Mouse (Mus musculus) hindbrain, embryonic 13.5 days (tissue): ENCODE data around the gene Cc2d1a. TPM values are rescaled to one million over a fixed set of nuclear protein-coding genes. Genes with fewer than 3 reads are reported as not detected.

ENCODE experiments used
- ATAC-seq: fragments of 200-750 bp; cut with Nextera tagmentation; 2 replicates; pipeline ENCODE4 v1.8.0; 2017; ENCODE audit warnings: moderate TSS enrichment; ENCODE audit not compliant: low FRiP score
- H3K27ac ChIP-seq: fragments of 300-500 bp; sonication (generic); 2 replicates; pipeline ENCODE4 v1.5.1; 2015; ENCODE audit warnings: inconsistent platforms, mild to moderate bottlenecking, moderate library complexity
- H3K27me3 ChIP-seq: fragments of 300-500 bp; sonication (generic); 2 replicates; pipeline ENCODE4 v1.6.1; 2015; ENCODE audit warnings: mild to moderate bottlenecking, inconsistent platforms
- H3K36me3 ChIP-seq: fragments of 300-500 bp; sonication (generic); 2 replicates; pipeline ENCODE4 v1.6.1; 2015; ENCODE audit warnings: mild to moderate bottlenecking, inconsistent platforms
- H3K4me1 ChIP-seq: fragments of 300-500 bp; sonication (generic); replicated peaks from 2 replicates; pipeline ENCODE4 v1.6.1; 2015; ENCODE audit warnings: inconsistent platforms
- H3K4me2 ChIP-seq: fragments of 300-500 bp; sonication (generic); 2 replicates; pipeline ENCODE4 v1.6.1; 2015; ENCODE audit warnings: inconsistent platforms, mild to moderate bottlenecking, moderate library complexity
- H3K4me3 ChIP-seq: fragments of 300-500 bp; sonication (generic); 2 replicates; pipeline ENCODE4 v1.5.1; 2015; ENCODE audit warnings: mild to moderate bottlenecking, inconsistent platforms
- H3K9ac ChIP-seq: fragments of 300-500 bp; sonication (generic); 2 replicates; pipeline ENCODE4 v1.6.1; 2015; ENCODE audit warnings: mild to moderate bottlenecking, inconsistent platforms
- H3K9me3 ChIP-seq: fragments of 300-500 bp; sonication (generic); 2 replicates; pipeline ENCODE4 v1.6.1; 2016; ENCODE audit warnings: inconsistent platforms
- WGBS: fragments of 180-500 bp; shearing (Covaris S2); methylation state at CpG from one replicate; pipeline ENCODE4 v1.1.7; 2015; 5-methylcytosine and 5-hydroxymethylcytosine counted together
- polyA plus RNA-seq: library from polyadenylated mRNA; unstranded; fragments of >200 nt; fragmentation: Nextera tagmentation; extraction: Ambion mirVana; gene quantifications from 2 replicates; pipeline ENCODE4 v1.2.1, GENCODE M21; 2015

Gene Cc2d1a
- polyA plus RNA-seq, 1 experiment from 2014 or later, result 24.4 TPM

- peaks cover 12% of the 10 kb centered on the region for H3K36me3 ChIP-seq
- H3K27ac ChIP-seq, result no peak overlapping the region
- ATAC-seq, result no peak
- H3K4me1 ChIP-seq, result peaks cover 6% of the 10 kb centered on the region
- 64% methylated on average over 17 of the region's 17 CpGs for WGBS
- no peak overlapping the region for H3K4me3 ChIP-seq
- H3K9ac ChIP-seq, result no peak overlapping the region
- no peak overlapping the region for H3K4me2 ChIP-seq
- H3K27me3 ChIP-seq, result peaks cover 4% of the 10 kb centered on the region; the same call in 1 of the 2 replicates
- no peaks in the 10 kb centered on the region for H3K9me3 ChIP-seq
Observed at GRCm38 (mm10) chr8:84127202-84127901, 20.4 kb downstream of the Cc2d1a start.

DNA sequence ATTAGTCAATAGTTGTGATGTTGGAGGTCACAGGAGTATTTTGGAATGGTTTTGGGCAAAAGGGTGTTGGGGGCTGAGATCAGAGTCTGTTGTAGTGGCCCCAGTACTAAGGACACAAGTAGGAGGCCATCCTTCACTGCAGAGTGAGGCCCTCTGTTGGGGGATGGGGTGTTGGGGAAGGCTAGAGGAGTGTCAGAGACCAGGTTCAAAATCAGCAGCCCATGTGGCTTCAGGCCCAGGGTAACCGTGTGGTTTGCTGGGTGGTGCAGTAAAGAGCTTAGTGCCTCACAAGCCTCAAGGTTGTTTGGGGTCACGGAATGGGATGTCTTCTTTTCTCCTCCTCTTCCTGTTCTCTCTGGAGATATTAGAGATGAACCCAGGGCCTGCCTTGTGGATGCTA lies 21.0 kb downstream of the Cc2d1a start:
- no peaks in the 10 kb centered on the region for H3K9me3 ChIP-seq
- H3K4me1 ChIP-seq, result peaks cover 6% of the 10 kb centered on the region
- H3K4me3 ChIP-seq, result no peak overlapping the region
- H3K36me3 ChIP-seq, result peaks cover 6% of the 10 kb centered on the region
- no peak for ATAC-seq
- H3K9ac ChIP-seq, result no peak overlapping the region
- peaks cover 4% of the 10 kb centered on the region; the same call in 1 of the 2 replicates for H3K27me3 ChIP-seq
- WGBS, result 79% methylated on average over 2 of the region's 2 CpGs
- no peak overlapping the region for H3K4me2 ChIP-seq
- H3K27ac ChIP-seq, result no peak overlapping the region

- ATAC-seq, result no peak
- peaks cover 6% of the 10 kb centered on the region for H3K4me1 ChIP-seq
- H3K36me3 ChIP-seq, result no peaks in the 10 kb centered on the region
- no peak within 1 kb of the TSS for H3K27ac ChIP-seq
- no peak within 1 kb of the TSS for H3K4me2 ChIP-seq
- no peaks in the 10 kb centered on the region for H3K9me3 ChIP-seq
- 58% methylated on average over 9 of the region's 9 CpGs for whole genome bisulfite sequencing
- H3K4me3 ChIP-seq, result no peak within 1 kb of the TSS
- H3K9ac ChIP-seq, result no peak within 1 kb of the TSS; the same call in 1 of the 2 replicates
- no peaks in the 10 kb centered on the region; the same call in 1 of the 2 replicates for H3K27me3 ChIP-seq
Observed at GRCm38 (mm10) chr8:84125656-84126055, 22.1 kb downstream of the Cc2d1a start, which contains the start of gene Podnl1. Gene Podnl1, plus strand, starts transcription at chr8:84125989.

DNA sequence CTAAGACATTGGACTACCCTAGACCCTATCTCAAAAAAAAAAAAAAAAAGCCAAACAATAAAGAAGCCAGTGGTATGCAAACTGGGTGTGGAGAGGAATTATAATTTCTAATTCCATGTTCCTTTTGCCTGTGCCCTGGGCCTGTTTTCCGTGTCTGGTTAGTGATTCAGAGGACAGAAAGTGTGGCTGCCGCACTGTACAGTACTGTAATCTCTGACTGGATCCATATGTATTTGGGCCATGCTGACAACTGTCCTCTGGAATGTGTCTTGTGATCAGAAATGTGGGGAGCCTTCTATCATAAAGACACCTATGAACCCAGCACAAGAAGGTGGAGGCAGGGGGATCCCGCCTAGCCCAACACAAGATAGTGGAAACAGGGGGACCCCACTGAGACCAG lies 25.6 kb downstream of the Cc2d1a start:
- no peaks in the 10 kb centered on the region for H3K9me3 ChIP-seq
- 87% methylated on average over 3 of the region's 3 CpGs for WGBS
- no peak for ATAC-seq
- no peak overlapping the region for H3K4me3 ChIP-seq
- no peaks in the 10 kb centered on the region for H3K27me3 ChIP-seq
- no peaks in the 10 kb centered on the region for H3K36me3 ChIP-seq
- no peak overlapping the region for H3K4me2 ChIP-seq
- H3K4me1 ChIP-seq, result peaks cover 6% of the 10 kb centered on the region; the same call in 1 of the 2 replicates
- no peak overlapping the region for H3K27ac ChIP-seq
- H3K9ac ChIP-seq, result no peak overlapping the region

GRCm38 (mm10) chr8:84115646-84116045 lies 32.1 kb downstream of the Cc2d1a start:
- Histone ChIP-seq H3K27ac (no peak overlapping the region), H3K27me3 (no peaks in the 10 kb centered on the region), H3K4me3 (no peak overlapping the region), H3K36me3 (no peaks in the 10 kb centered on the region), H3K4me2 (no peak overlapping the region), H3K9ac (no peak overlapping the region), H3K9me3 (no peaks in the 10 kb centered on the region), H3K4me1 (no peaks in the 10 kb centered on the region)
- ATAC-seq, result no peak
- WGBS, result 78% methylated on average over 6 of the region's 6 CpGs

GRCm38 (mm10) chr8:84106216-84107040 lies 41.3 kb downstream of the Cc2d1a start:
- H3K27ac ChIP-seq, result no peak overlapping the region

DNA sequence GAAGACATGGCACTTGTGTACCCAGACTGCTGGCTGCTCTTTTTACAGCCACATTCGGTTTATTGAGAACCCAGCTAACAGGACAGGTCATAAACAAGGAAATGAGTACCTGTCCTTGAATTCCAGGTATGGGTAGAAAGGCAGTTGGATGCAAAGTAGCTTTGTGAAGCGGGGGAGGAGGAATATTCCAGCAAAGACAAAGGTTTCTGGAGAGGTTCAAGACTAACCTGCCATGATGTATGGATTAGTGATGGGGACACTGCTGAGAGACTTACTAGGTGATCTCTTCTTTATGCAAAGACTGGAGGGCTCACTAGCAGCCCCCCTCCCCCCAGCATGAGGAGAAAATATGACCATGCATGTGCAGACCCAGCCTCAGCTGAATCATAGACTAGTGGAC lies 42.1 kb downstream of the Cc2d1a start:
- no peaks in the 10 kb centered on the region for H3K9me3 ChIP-seq
- H3K9ac ChIP-seq, result no peak overlapping the region
- no peak overlapping the region for H3K4me3 ChIP-seq
- H3K36me3 ChIP-seq, result peaks cover 19% of the 10 kb centered on the region
- peak overlapping the region; percentile 89 for H3K27ac ChIP-seq
- 85% methylated on average over 2 of the region's 2 CpGs for WGBS
- no peaks in the 10 kb centered on the region for H3K27me3 ChIP-seq
- H3K4me1 ChIP-seq, result peaks cover 38% of the 10 kb centered on the region
- ATAC-seq, result no peak
- peak overlapping the region; percentile 54 for H3K4me2 ChIP-seq

More at GRCm38 (mm10) chr8:84106216-84107040, 41.3 kb downstream of the Cc2d1a start:
- no peak for ATAC-seq
- H3K4me3 ChIP-seq, result no peak overlapping the region
- H3K4me2 ChIP-seq, result no peak overlapping the region
- WGBS, result 97% methylated on average over 6 of the region's 6 CpGs
- no peaks in the 10 kb centered on the region for H3K9me3 ChIP-seq
- H3K9ac ChIP-seq, result no peak overlapping the region
- peaks cover 33% of the 10 kb centered on the region for H3K4me1 ChIP-seq
- no peaks in the 10 kb centered on the region for H3K27me3 ChIP-seq
- H3K36me3 ChIP-seq, result peaks cover 14% of the 10 kb centered on the region

- Histone ChIP-seq H3K4me3 (peak within 1 kb of the TSS; percentile 62), H3K4me1 (peaks cover 41% of the 10 kb centered on the region), H3K36me3 (peaks cover 22% of the 10 kb centered on the region), H3K27me3 (no peaks in the 10 kb centered on the region), H3K9ac (peak within 1 kb of the TSS; percentile 79), H3K4me2 (peak within 1 kb of the TSS; percentile 66), H3K9me3 (no peaks in the 10 kb centered on the region), H3K27ac (peak within 1 kb of the TSS; percentile 96)
- WGBS, result 7% methylated on average over 42 of the region's 42 CpGs
- peak; percentile 96 for ATAC-seq
Observed at GRCm38 (mm10) chr8:84104697-84105609, 42.8 kb downstream of the Cc2d1a start, which contains the start of gene Dcaf15. Gene Dcaf15, minus strand, starts transcription at chr8:84104768.

DNA sequence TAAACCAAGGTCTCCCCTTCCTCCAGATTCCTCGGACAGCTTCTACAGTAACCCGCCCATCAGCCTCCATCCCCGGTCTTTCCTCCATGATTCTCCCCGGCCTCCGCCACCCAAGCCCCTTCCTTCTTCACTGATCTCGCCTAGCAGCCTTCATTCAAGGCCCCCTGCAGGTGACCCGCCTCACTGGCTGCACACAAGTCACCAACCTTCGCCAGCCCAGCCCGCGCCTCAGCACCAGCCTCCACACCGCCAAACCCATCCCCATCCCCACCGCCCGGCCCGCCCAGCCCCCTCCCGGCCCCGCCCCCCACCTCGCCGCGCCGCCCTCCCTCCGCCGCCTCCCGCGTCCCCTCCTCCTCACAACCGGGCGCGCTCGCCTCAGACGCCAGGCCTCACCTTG lies 43.5 kb downstream of the Cc2d1a start:
- Histone ChIP-seq H3K4me2 (peak overlapping the region; percentile 66), H3K4me3 (peak overlapping the region; percentile 62), H3K36me3 (peaks cover 27% of the 10 kb centered on the region), H3K27me3 (no peaks in the 10 kb centered on the region), H3K9ac (peak overlapping the region; percentile 79), H3K4me1 (peaks cover 42% of the 10 kb centered on the region), H3K27ac (peak overlapping the region; percentile 96), H3K9me3 (no peaks in the 10 kb centered on the region)
- WGBS, result under 1% methylated on average over 27 of the region's 29 CpGs
- ATAC-seq, result peak; percentile 82

- H3K27ac ChIP-seq, result peak overlapping the region; percentile 96
- 49% methylated on average over 3 of the region's 3 CpGs for WGBS
- H3K4me3 ChIP-seq, result peak overlapping the region; percentile 62
- peaks cover 31% of the 10 kb centered on the region for H3K36me3 ChIP-seq
- H3K4me2 ChIP-seq, result peak overlapping the region; percentile 66
- no peaks in the 10 kb centered on the region for H3K9me3 ChIP-seq
- no peak for ATAC-seq
- H3K27me3 ChIP-seq, result no peaks in the 10 kb centered on the region
- peaks cover 42% of the 10 kb centered on the region for H3K4me1 ChIP-seq
- peak overlapping the region; percentile 79 for H3K9ac ChIP-seq
Observed at GRCm38 (mm10) chr8:84103601-84104000, 44.1 kb downstream of the Cc2d1a start.

DNA sequence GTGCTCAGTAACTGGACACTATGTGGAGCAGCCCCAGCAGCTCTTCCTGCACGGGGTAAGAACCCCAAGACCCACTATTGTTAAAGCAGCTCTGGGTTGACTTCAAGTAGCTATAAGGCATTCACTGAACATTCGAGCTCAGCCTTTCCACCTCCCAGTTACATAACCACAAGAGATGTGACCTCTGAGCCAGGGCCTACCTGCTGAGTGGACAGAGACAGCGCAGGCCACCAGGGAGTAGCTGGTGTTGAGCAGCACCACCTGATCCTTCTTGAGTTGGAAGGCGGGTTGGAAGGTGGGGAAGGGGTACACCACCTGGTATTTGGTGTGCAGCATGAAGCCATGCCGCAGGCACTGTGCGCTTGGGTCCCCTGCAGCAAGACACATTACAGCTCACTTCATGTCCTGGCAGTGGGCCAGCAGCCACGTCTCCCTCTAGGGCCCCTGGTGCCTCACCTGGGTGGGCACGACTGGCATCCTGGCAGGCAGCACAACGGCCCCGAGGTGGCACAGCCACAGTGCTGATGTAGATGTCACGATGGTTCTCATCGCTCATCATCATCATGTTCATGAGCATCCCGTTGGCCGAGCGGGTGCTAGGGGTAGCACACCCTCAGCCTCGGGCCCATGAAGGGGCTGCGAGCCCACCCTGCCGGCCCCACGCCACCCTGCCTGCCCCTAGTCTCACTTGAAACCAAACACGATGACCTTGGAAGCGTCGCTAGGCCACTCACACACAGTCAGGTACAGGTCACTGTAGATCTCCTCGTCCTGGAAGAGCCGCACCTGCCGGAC lies 46.1 kb downstream of the Cc2d1a start:
- Histone ChIP-seq H3K9ac (peak overlapping the region; percentile 79), H3K4me3 (no peak overlapping the region), H3K9me3 (no peaks in the 10 kb centered on the region), H3K36me3 (peaks cover 51% of the 10 kb centered on the region), H3K27ac (no peak overlapping the region), H3K4me1 (peaks cover 42% of the 10 kb centered on the region), H3K27me3 (no peaks in the 10 kb centered on the region), H3K4me2 (no peak overlapping the region)
- WGBS, result 95% methylated on average over 25 of the region's 25 CpGs
- ATAC-seq, result no peak
